Mouse (Mus musculus): ENCODE results near the gene Fam205c. TPM values are rescaled to one million over a fixed set of nuclear protein-coding genes. Genes with fewer than 3 reads are reported as not detected.

The Fam205c gene
- not detected in 2 replicates for polyA plus RNA-seq (2012; rRNA removed)

DNA sequence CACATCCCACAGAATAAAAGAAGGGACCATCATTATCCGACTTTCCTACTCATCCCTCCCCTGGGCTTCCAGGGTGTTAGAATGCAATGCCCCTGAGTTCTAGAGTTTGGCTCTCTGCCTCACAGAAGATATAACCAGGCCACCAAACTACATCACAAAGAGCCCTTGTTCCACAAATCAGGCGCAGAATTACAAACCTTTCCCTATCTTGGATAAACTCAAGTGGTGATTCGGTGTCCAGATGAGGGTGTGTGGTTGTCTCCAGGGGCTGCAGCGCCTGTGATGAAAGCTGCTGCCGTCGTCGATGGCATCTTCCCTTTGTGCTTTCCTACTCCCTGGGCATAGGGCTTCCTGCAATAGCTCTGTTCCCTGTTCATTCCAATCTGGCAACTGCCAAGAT is at the start of gene Fam205c:
Gene Fam205c (minus strand): TSS at position 101 of the 400 bp plus-strand sequence.

DNA sequence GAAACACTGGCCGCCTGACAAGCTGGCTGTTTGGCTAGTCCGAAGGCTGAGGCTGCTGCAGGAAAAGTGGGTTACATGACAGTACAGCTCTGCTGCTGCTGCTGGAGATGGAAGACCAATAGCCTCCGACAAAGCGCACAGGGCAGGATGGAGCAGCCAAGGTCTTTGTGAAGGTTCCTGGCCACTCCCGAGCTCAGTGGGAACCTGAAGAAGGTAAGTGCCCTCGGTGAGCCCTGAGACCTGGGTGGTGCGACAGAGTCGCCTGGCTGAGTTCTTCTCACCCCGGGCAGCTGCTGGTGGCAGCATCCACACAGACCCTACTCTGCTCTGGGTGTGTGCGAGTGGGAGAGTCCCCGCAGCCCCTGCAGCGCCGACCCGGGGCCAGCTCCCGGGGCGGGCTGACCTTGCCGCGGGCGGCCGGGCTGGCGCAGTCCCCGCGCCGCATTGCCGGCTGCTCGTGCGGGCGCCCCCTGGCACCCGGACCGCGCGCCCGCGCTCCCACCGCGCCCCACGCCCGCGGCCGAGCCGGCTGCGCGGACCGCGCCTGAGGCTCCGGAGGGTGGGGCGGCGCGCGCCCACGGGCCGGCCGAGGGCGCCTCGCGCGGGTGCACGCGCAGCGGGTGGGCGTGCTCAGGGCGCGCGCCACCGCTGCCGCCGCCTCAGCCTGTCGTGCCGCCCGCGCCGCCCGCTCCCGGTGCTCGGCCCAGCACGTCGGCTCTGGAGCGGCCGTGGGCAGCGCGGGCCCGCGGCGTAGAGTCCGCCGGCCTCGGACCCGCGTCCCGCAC is 42.8 kb upstream of the Fam205c start, which contains the start of gene Phf24:
Gene Phf24 (plus strand): TSS at position 44 of the 785 bp plus-strand sequence.

DNA sequence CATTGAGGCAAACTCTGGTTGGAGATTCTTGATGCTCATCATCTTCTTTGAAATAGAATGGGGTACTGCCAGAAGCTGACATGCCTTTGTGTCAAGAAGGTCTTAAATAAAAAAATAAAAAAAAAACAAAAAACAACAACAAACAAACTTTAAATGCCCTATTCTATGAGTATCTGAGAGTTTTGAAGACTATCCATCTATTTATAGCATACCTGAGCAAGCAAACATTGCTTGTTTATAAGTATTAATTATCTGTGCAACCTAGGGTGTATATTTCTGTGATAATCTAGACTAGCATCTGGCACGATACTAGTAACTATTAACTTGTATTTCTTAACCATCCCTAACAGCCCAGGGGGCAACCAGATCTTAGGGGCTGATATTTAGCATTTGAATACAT is 17.4 kb downstream of the Fam205c start, which contains the start of gene Gm12394:
Gene Gm12394 (minus strand): TSS at position 101 of the 400 bp plus-strand sequence.

DNA sequence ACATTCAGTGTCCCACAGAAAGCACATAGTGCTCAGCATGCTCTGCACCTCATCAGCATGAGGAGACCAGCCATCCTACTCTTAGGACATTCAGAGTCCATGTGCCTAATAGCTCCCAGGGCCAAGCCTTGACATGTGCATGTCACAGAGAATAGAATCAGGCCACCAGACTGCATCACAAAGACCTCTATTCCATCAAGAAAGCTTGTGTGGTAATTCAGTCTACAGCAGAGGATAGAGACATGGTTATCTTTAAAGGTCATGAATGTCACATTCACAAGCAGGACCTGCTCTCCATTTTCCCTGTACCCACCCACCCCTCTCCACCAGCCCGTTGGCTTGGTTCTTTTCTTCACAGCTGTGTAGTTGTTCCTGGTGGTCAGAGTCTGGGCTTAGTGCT is 20.2 kb downstream of the Fam205c start, which contains the start of gene Fam205a1:
Gene Fam205a1 (minus strand): TSS at position 101 of the 400 bp plus-strand sequence.

Other genes with a start within 250 kb of the Fam205c start
- gene Gm2564, start 244.5 kb downstream of the Fam205c start, polyA plus RNA-seq (2012; rRNA removed): 1.0 and 1.4 TPM in 2 replicates
- not detected in 2 replicates for gene Ccl27b, start 219.0 kb downstream of the Fam205c start, polyA plus RNA-seq (2012; rRNA removed)
- not detected in 2 replicates for gene Il11ra2, start 212.3 kb downstream of the Fam205c start, polyA plus RNA-seq (2012; rRNA removed)
- gene 4930578G10Rik, start 138.7 kb downstream of the Fam205c start, polyA plus RNA-seq (2012; rRNA removed): not detected in 2 replicates
- 9.1 and 10.2 TPM in 2 replicates for gene Ccl19, start 117.7 kb downstream of the Fam205c start, polyA plus RNA-seq (2012; rRNA removed)
- 94.6 and 107 TPM in 2 replicates for gene Ccl21a, start 100.2 kb downstream of the Fam205c start, polyA plus RNA-seq (2012; rRNA removed)
- not detected in 2 replicates for gene Fam205a1, start 20.3 kb downstream of the Fam205c start, polyA plus RNA-seq (2012; rRNA removed)
- not detected in 2 replicates for gene Gm12394, start 17.5 kb downstream of the Fam205c start, polyA plus RNA-seq (2012; rRNA removed)
- gene Phf24, start 42.4 kb upstream of the Fam205c start, polyA plus RNA-seq (2012; rRNA removed): 2.3 and 3.8 TPM in 2 replicates
- gene Dnajb5, start 75.6 kb upstream of the Fam205c start, polyA plus RNA-seq (2012; rRNA removed): 16.6 and 17.5 TPM in 2 replicates
- not detected in 2 replicates for gene 1700022I11Rik, start 95.4 kb upstream of the Fam205c start, polyA plus RNA-seq (2012; rRNA removed)
- 139 and 143 TPM in 2 replicates for gene Vcp, start 126.3 kb upstream of the Fam205c start, polyA plus RNA-seq (2012; rRNA removed)
- 19.4 and 19.8 TPM in 2 replicates for gene Fancg, start 136.3 kb upstream of the Fam205c start, polyA plus RNA-seq (2012; rRNA removed)
- 24.8 and 32.5 TPM in 2 replicates for gene Pigo, start 151.6 kb upstream of the Fam205c start, polyA plus RNA-seq (2012; rRNA removed)
- 61.6 and 63.3 TPM in 2 replicates for gene Stoml2, start 157.5 kb upstream of the Fam205c start, polyA plus RNA-seq (2012; rRNA removed)
- gene Fam214b, start 172.0 kb upstream of the Fam205c start, polyA plus RNA-seq (2012; rRNA removed): 39.4 and 40.5 TPM in 2 replicates
- 14.0 and 16.4 TPM in 2 replicates for gene Unc13b, start 184.7 kb upstream of the Fam205c start, polyA plus RNA-seq (2012; rRNA removed)

All from colon, adult 2 months (tissue).